26 mouse cellular contexts compared by ENCODE assay signal in the genomic region with DNA sequence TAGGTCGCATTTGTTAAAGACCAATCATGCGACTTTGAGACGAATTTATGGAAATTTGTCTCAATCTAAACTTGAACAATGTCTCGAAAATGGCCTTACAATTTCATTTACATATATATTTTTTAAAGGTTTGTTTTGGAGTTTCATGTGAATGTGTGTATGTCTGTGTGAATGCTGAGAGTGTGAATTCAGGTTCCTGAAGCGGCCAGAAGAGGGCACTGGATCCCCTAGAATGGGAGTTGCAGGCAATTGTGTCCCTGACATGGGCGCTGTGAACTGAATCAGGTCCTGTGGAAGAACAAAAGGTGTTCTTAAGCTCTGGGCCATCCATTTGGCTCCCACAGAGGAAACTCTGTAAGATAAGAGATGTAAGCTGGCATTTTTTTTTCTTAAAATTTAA. TPM values are rescaled to one million over a fixed set of nuclear protein-coding genes. Genes with fewer than 3 reads are reported as not detected.
"Had no signal": no experiment of that assay in that cellular context is flagged by ENCODE, and none has a peak within 500 bp of the region (broad histone marks: within the 10 kb centered on the region; RNA-seq: fewer than 3 reads in every experiment).

No protein-coding gene starts in this region.

- H3K36me3 ChIP-seq: limb, embryonic 10.5 days; lung, embryonic 15.5 days; midbrain, embryonic 12.5 days; neural tube, embryonic 12.5 days had no signal

- DNase-seq: lung, postnatal 14 days; retina, postnatal 1 day; right cerebral cortex, postnatal 4 days; spleen, adult 18-20 months; thymus, adult 2 months; thymus, postnatal 36 days had no signal

- ATAC-seq: inflammation-experienced regulatory T-cells, adult 6 months; intestine, postnatal 0 days had no signal

- H3K4me1 ChIP-seq: neural tube, embryonic 12.5 days had no signal

- H3K4me3 ChIP-seq: left cerebral cortex, adult 2 months; limb, embryonic 10.5 days; lung, embryonic 15.5 days; megakaryocyte, embryonic 14.5 days; midbrain, embryonic 12.5 days; neural tube, embryonic 12.5 days had no signal

- H3K4me2 ChIP-seq: liver, embryonic 11.5 days; lung, embryonic 15.5 days; midbrain, embryonic 12.5 days; neural tube, embryonic 12.5 days had no signal

- H3K9ac ChIP-seq: lung, embryonic 15.5 days; midbrain, embryonic 12.5 days; neural tube, embryonic 12.5 days had no signal

- H3K9me3 ChIP-seq: limb, embryonic 10.5 days; lung, embryonic 15.5 days; neural tube, embryonic 12.5 days had no signal

- H3K27me3 ChIP-seq: lung, embryonic 15.5 days; midbrain, embryonic 12.5 days; neural tube, embryonic 12.5 days had no signal

- H3K27ac ChIP-seq: kidney, postnatal 0 days; left cerebral cortex, adult 2 months; limb, embryonic 10.5 days; lung, embryonic 15.5 days; macrophage; midbrain, embryonic 12.5 days; neural tube, embryonic 12.5 days had no signal

RNA-seq across cellular contexts. Expression of gene Krt81, which starts 7.7 kb away (rescaled TPM):
- total RNA-seq: layer of hippocampus, adult 18-20 months; layer of hippocampus, postnatal 14 days; left cerebral cortex, adult 2 months; left cerebral cortex, postnatal 14 days; monocyte, adult 5-6 weeks; neutrophil, adult 5-6 weeks had no signal
- polyA plus RNA-seq: inflammation-experienced regulatory T-cells, adult 6 months; intestine, postnatal 0 days; kidney, postnatal 0 days; limb, embryonic 10.5 days; limb, embryonic 14.5 days; liver, embryonic 11.5 days; liver, embryonic 16.5 days; lung, embryonic 15.5 days; macrophage; midbrain, embryonic 12.5 days; neural tube, embryonic 12.5 days; stomach, embryonic 14.5 days; testis, adult 2 months had no signal

RNA-seq across cellular contexts. Expression of gene Krt88, which starts 8.3 kb away (rescaled TPM):
- total RNA-seq: layer of hippocampus, adult 18-20 months; layer of hippocampus, postnatal 14 days; left cerebral cortex, adult 2 months; left cerebral cortex, postnatal 14 days; monocyte, adult 5-6 weeks; neutrophil, adult 5-6 weeks had no signal
- polyA plus RNA-seq: inflammation-experienced regulatory T-cells, adult 6 months; intestine, postnatal 0 days; limb, embryonic 10.5 days; limb, embryonic 14.5 days; liver, embryonic 11.5 days; liver, embryonic 16.5 days; lung, embryonic 15.5 days; macrophage; midbrain, embryonic 12.5 days; neural tube, embryonic 12.5 days; stomach, embryonic 14.5 days; thymus, adult 2 months had no signal

RNA-seq across cellular contexts. Expression of gene Krt87, which starts 17.3 kb away (rescaled TPM):
- total RNA-seq: monocyte, adult 5-6 weeks; neutrophil, adult 5-6 weeks had no signal
- polyA plus RNA-seq: limb, embryonic 10.5 days; liver, embryonic 11.5 days; liver, embryonic 16.5 days; macrophage; testis, adult 2 months had no signal

RNA-seq across cellular contexts. Expression of gene Krt86, which starts 17.4 kb away (rescaled TPM):
- total RNA-seq: layer of hippocampus, postnatal 14 days; left cerebral cortex, adult 2 months; left cerebral cortex, postnatal 14 days; monocyte, adult 5-6 weeks had no signal
- polyA plus RNA-seq: intestine, postnatal 0 days; kidney, postnatal 0 days; limb, embryonic 10.5 days; liver, embryonic 11.5 days; liver, embryonic 16.5 days; lung, embryonic 15.5 days; macrophage; midbrain, embryonic 12.5 days; neural tube, embryonic 12.5 days; stomach, embryonic 14.5 days had no signal

RNA-seq across cellular contexts. Expression of gene Krt83, which starts 35.4 kb away (rescaled TPM):
- total RNA-seq: layer of hippocampus, adult 18-20 months; layer of hippocampus, postnatal 14 days; left cerebral cortex, adult 2 months; left cerebral cortex, postnatal 14 days; monocyte, adult 5-6 weeks had no signal
- polyA plus RNA-seq: intestine, postnatal 0 days; kidney, postnatal 0 days; limb, embryonic 10.5 days; liver, embryonic 11.5 days; lung, embryonic 15.5 days; macrophage; midbrain, embryonic 12.5 days; neural tube, embryonic 12.5 days; stomach, embryonic 14.5 days; testis, adult 2 months had no signal
